Comparison of ENCODE assay signal across 15 mouse cellular contexts in the genomic region with DNA sequence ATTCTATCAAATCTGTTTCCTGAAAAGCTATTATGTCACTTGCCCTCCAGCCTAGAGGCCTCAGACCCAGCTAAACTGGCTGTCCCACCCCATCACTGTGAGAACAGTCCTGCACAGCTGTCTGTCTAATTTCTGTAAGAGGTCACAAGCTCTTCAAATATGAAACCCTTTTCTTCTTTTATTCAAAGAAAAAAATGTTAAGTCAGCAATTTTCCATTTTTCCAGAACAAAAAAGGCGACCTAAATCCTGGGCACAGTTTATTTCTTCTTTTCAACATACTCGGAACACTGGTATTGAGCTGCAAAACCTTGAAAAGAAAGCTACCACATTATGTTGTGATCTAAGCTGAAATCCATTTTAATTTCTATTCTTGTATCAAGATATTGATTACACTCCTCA.
"Had no signal": no experiment of that assay in that cellular context is flagged by ENCODE, and none has a peak within 500 bp of the region (broad histone marks: within the 10 kb centered on the region; RNA-seq: fewer than 3 reads in every experiment).

No protein-coding gene starts in this region.

- H3K36me3 ChIP-seq: neural tube, embryonic 15.5 days; stomach, embryonic 15.5 days had no signal

- H3K9ac ChIP-seq: neural tube, embryonic 15.5 days; stomach, embryonic 15.5 days had no signal

- H3K27me3 ChIP-seq: neural tube, embryonic 15.5 days; stomach, embryonic 15.5 days had no signal

- H3K4me3 ChIP-seq: neural tube, embryonic 15.5 days; stomach, embryonic 15.5 days had no signal

- H3K9me3 ChIP-seq: neural tube, embryonic 15.5 days; stomach, embryonic 15.5 days had no signal

- H3K4me2 ChIP-seq: neural tube, embryonic 15.5 days; stomach, embryonic 15.5 days had no signal

- H3K27ac ChIP-seq: neural tube, embryonic 15.5 days; stomach, embryonic 15.5 days; stomach, postnatal 0 days had no signal

- H3K4me1 ChIP-seq: neural tube, embryonic 15.5 days; stomach, embryonic 15.5 days had no signal

- DNase-seq: retina, postnatal 1 day; right cerebral cortex, adult 18-20 months; right cerebral cortex, postnatal 14 days; right cerebral cortex, postnatal 25 days; right cerebral cortex, postnatal 4 days; spleen, adult 18-20 months; thymus, adult 18-20 months; thymus, adult 2 months; thymus, postnatal 14 days; thymus, postnatal 25 days; thymus, postnatal 36 days; thymus, postnatal 4 days had no signal
